Mouse (Mus musculus): ENCODE results near the gene Olfr1425. TPM values are rescaled to one million over a fixed set of nuclear protein-coding genes. Genes with fewer than 3 reads are reported as not detected.

Olfr1425 gene
- total RNA-seq, 1 experiment from 2014 or later, result not detected

Other genes starting within 250 kb of the Olfr1425 start
- gene Olfr1417, start 238.5 kb downstream of the Olfr1425 start, total RNA-seq (2017), result not detected in 2 replicates
- not detected in 2 replicates for gene Olfr1418, start 216.7 kb downstream of the Olfr1425 start, total RNA-seq (2017)
- not detected in 2 replicates for gene Olfr1419, start 202.6 kb downstream of the Olfr1425 start, total RNA-seq (2017)
- not detected in 2 replicates for gene Olfr1420, start 191.2 kb downstream of the Olfr1425 start, total RNA-seq (2017)
- gene Patl1, start 165.3 kb downstream of the Olfr1425 start, total RNA-seq (2017), result 14.8 and 14.9 TPM in 2 replicates
- gene Osbp, start 111.8 kb downstream of the Olfr1425 start, total RNA-seq (2017), result 35.0 and 39.5 TPM in 2 replicates
- not detected in 2 replicates for gene Olfr1423, start 36.4 kb downstream of the Olfr1425 start, total RNA-seq (2017)
- not detected in 2 replicates for gene Olfr1424, start 15.0 kb downstream of the Olfr1425 start, total RNA-seq (2017)
- not detected in 2 replicates for gene Olfr1426, start 14.3 kb upstream of the Olfr1425 start, total RNA-seq (2017)
- not detected in 2 replicates for gene Olfr1427, start 25.6 kb upstream of the Olfr1425 start, total RNA-seq (2017)
- not detected in 2 replicates for gene Olfr1428, start 38.2 kb upstream of the Olfr1425 start, total RNA-seq (2017)
- not detected in 2 replicates for gene Olfr76, start 45.5 kb upstream of the Olfr1425 start, total RNA-seq (2017)
- not detected in 2 replicates for gene Olfr1555-ps1, start 92.4 kb upstream of the Olfr1425 start, total RNA-seq (2017)
- not detected in 2 replicates for gene Olfr1431, start 122.9 kb upstream of the Olfr1425 start, total RNA-seq (2017)
- gene Olfr1432, start 154.9 kb upstream of the Olfr1425 start, total RNA-seq (2017), result not detected in 2 replicates
- not detected in 2 replicates for gene Olfr262, start 163.9 kb upstream of the Olfr1425 start, total RNA-seq (2017)
- not detected in 2 replicates for gene Olfr235, start 183.3 kb upstream of the Olfr1425 start, total RNA-seq (2017)
- gene Olfr1434, start 202.1 kb upstream of the Olfr1425 start, total RNA-seq (2017), result not detected in 2 replicates
- gene Olfr1436, start 221.4 kb upstream of the Olfr1425 start, total RNA-seq (2017), result not detected in 2 replicates
- gene Olfr1437, start 247.4 kb upstream of the Olfr1425 start, total RNA-seq (2017), result not detected in 2 replicates

Data from hematopoietic stem cell, adult 5-6 weeks (primary cell).